Mouse (Mus musculus): ENCODE measurements at regions not wholly inside any gene's neighbourhood (a gene's known extent, or its start where the extent isn't known, plus 50 kb on each side); places are given as distances from the start of the nearest gene placed in this dataset.
A peak's percentile ranks its signal among the peaks of the same experiment; 100 is the strongest.

DNA sequence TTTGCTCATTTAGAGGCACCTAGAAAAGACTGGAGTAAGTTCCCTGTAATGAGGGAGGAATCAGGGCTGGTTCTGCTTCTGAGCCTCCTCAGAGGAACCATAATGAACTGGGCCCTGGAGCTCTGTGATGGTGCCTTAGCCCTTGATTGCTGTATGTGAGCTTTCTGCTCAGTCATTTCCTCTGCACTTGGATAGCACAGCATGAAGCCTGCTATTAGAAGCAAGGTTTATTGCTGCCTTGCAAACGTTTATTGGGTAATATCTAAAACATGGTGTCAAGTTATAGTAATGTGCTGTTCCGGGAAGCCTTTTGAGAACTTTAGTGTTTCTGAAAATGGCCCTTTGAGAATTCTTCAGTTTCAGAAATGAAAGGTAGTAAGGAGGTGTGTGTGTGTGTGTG, 201.5 kb downstream of the Lyplal1 start:
- Histone ChIP-seq H3K4me3 (ENCODE audit: insufficient read depth in 1 of 2, low read depth in 1 of 2, low read length in 2 of 2, poor library complexity in 1 of 2, severe bottlenecking in 1 of 2) (no peak overlapping the region), H3K9ac (ENCODE audit: insufficient read depth, low read depth, low read length, poor library complexity, severe bottlenecking) (no peak overlapping the region), H3K9me3 (ENCODE audit: control insufficient read depth, insufficient read depth, low read depth, low read length) (no peaks in the 10 kb centered on the region), H3K36me3 (ENCODE audit: control insufficient read depth, insufficient read depth, low read length, poor library complexity, severe bottlenecking) (no peaks in the 10 kb centered on the region), H3K27ac (ENCODE audit: insufficient read depth, low read depth, low read length, poor library complexity, severe bottlenecking) (no peak overlapping the region), H3K4me1 (ENCODE audit: control insufficient read depth in 2 of 2, insufficient read depth in 2 of 2, low read length in 2 of 2, poor library complexity in 1 of 2) (no peaks in the 10 kb centered on the region)
- DNase-seq (ENCODE audit: low read depth, low spot score): no peak
- TF ChIP-seq MAFK (IDR thresholded peaks at IDR 0.05; ENCODE audit: insufficient read depth, low read depth, low read length): no peak
- no peak for TF ChIP-seq ZNF384 (IDR thresholded peaks at IDR 0.05; ENCODE audit: low read depth, low read length)
- TF ChIP-seq HCFC1 (IDR thresholded peaks at IDR 0.05; ENCODE audit: borderline replicate concordance, insufficient read depth, low read length): no peak
- no peak for TF ChIP-seq ZC3H11A (IDR thresholded peaks at IDR 0.05; ENCODE audit: borderline replicate concordance, low read depth, low read length)
- TF ChIP-seq CHD2 (IDR thresholded peaks at IDR 0.05; ENCODE audit: low read depth, low read length): no peak
- in situ Hi-C loops (cut with MboI; ENCODE audit: low sequenced_read_pairs in 2 of 2, unreplicated experiment in 2 of 2): no loop called here

DNA sequence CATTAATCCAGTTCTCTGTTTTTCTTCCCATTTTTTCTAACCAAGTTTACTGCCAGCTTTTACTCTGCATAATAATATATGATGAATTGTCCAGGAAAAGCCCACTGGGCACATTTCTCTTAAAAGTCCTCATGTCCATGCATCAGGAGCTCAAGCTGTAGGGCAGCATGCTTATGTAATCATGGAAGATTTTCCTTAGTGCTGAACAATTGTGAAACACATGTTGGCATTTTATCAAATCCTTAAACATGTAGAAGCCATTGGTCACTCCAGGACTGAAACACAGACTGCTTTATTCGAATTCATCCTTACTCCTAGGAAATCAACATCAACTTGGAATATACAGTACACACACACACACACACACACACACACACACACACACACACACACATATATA, 198.4 kb downstream of the Lyplal1 start:
- no peak for TF ChIP-seq ZNF384 (IDR thresholded peaks at IDR 0.05; ENCODE audit: low read depth, low read length)
- TF ChIP-seq HCFC1 (IDR thresholded peaks at IDR 0.05; ENCODE audit: borderline replicate concordance, insufficient read depth, low read length): no peak
- no peak for TF ChIP-seq ZC3H11A (IDR thresholded peaks at IDR 0.05; ENCODE audit: borderline replicate concordance, low read depth, low read length)
- no peak for TF ChIP-seq MAFK (IDR thresholded peaks at IDR 0.05; ENCODE audit: insufficient read depth, low read depth, low read length)
- TF ChIP-seq CHD2 (IDR thresholded peaks at IDR 0.05; ENCODE audit: low read depth, low read length): no peak
- Histone ChIP-seq H3K4me3 (ENCODE audit: insufficient read depth in 1 of 2, low read depth in 1 of 2, low read length in 2 of 2, poor library complexity in 1 of 2, severe bottlenecking in 1 of 2) (no peak overlapping the region), H3K36me3 (ENCODE audit: control insufficient read depth, insufficient read depth, low read length, poor library complexity, severe bottlenecking) (no peaks in the 10 kb centered on the region), H3K9ac (ENCODE audit: insufficient read depth, low read depth, low read length, poor library complexity, severe bottlenecking) (no peak overlapping the region), H3K27ac (ENCODE audit: insufficient read depth, low read depth, low read length, poor library complexity, severe bottlenecking) (no peak overlapping the region), H3K9me3 (ENCODE audit: control insufficient read depth, insufficient read depth, low read depth, low read length) (no peaks in the 10 kb centered on the region), H3K4me1 (ENCODE audit: control insufficient read depth in 2 of 2, insufficient read depth in 2 of 2, low read length in 2 of 2, poor library complexity in 1 of 2) (no peaks in the 10 kb centered on the region)
- in situ Hi-C loops (cut with MboI; ENCODE audit: low sequenced_read_pairs in 2 of 2, unreplicated experiment in 2 of 2): no loop called here
- DNase-seq (ENCODE audit: low read depth, low spot score): no peak

DNA sequence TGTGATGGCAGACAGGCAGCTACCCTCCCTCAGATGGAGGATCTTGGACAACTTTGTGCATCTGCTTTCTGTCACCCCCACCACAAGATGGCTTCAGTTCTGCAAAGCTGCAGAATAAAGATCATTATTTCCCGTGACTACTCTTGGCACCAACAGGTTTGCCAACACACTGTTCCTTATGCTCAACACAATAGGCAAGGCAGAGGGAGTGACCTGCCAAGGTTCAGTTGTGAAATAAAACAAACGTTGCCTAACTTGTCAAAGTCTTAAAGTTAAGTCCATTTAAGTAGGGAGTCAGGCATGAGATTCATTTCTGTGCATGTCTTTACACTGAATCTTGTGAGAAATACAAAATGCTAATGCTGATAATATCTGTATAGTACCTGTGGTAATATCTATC, 193.4 kb downstream of the Lyplal1 start:
- no peak overlapping the region for H3K27ac ChIP-seq (ENCODE audit: insufficient read depth, low read depth, low read length, poor library complexity, severe bottlenecking)
- no peaks in the 10 kb centered on the region for H3K36me3 ChIP-seq (ENCODE audit: control insufficient read depth, insufficient read depth, low read length, poor library complexity, severe bottlenecking)

DNA sequence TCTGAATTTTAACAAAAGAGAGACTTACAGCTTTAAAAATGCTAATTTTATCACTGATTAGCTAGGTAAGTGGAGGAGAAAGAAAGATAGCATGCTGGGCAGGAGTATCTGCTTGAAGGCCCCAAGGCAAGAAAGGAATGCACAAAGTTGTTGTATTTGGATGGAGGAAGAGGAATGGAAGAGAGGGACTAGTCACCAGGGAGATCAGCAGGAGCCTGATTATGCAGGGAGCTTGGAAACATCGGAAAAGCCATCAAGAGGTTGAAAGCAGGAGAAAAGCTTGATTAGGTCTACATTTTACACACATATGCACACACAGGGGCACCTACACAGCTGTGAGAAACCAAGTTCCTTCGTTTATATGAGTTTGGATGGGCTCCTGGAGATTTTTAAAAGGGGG, 188.1 kb downstream of the Lyplal1 start:
- Histone ChIP-seq H3K4me1 (ENCODE audit: control insufficient read depth in 2 of 2, insufficient read depth in 2 of 2, low read length in 2 of 2, poor library complexity in 1 of 2) (peaks cover 0 to 2% of the 10 kb centered on the region in 2 experiments; a peak in 1 of 4 replicates), H3K4me3 (ENCODE audit: insufficient read depth in 1 of 2, low read depth in 1 of 2, low read length in 2 of 2, poor library complexity in 1 of 2, severe bottlenecking in 1 of 2) (no peak overlapping the region), H3K27ac (ENCODE audit: insufficient read depth, low read depth, low read length, poor library complexity, severe bottlenecking) (no peak overlapping the region), H3K36me3 (ENCODE audit: control insufficient read depth, insufficient read depth, low read length, poor library complexity, severe bottlenecking) (no peaks in the 10 kb centered on the region), H3K9me3 (ENCODE audit: control insufficient read depth, insufficient read depth, low read depth, low read length) (no peaks in the 10 kb centered on the region), H3K9ac (ENCODE audit: insufficient read depth, low read depth, low read length, poor library complexity, severe bottlenecking) (no peak overlapping the region)
- DNase-seq (ENCODE audit: low read depth, low spot score): no peak
- in situ Hi-C loops (cut with MboI; ENCODE audit: low sequenced_read_pairs in 2 of 2, unreplicated experiment in 2 of 2): no loop called here
- TF ChIP-seq ZNF384 (IDR thresholded peaks at IDR 0.05; ENCODE audit: low read depth, low read length) (no peak), CHD2 (IDR thresholded peaks at IDR 0.05; ENCODE audit: low read depth, low read length) (no peak), MAFK (IDR thresholded peaks at IDR 0.05; ENCODE audit: insufficient read depth, low read depth, low read length) (no peak), HCFC1 (IDR thresholded peaks at IDR 0.05; ENCODE audit: borderline replicate concordance, insufficient read depth, low read length) (no peak), ZC3H11A (IDR thresholded peaks at IDR 0.05; ENCODE audit: borderline replicate concordance, low read depth, low read length) (no peak)

More for the DNA sequence above, 193.4 kb downstream of the Lyplal1 start:
- in situ Hi-C loops (cut with MboI; ENCODE audit: low sequenced_read_pairs in 2 of 2, unreplicated experiment in 2 of 2): no loop called here
- Histone ChIP-seq H3K9ac (ENCODE audit: insufficient read depth, low read depth, low read length, poor library complexity, severe bottlenecking) (no peak overlapping the region), H3K4me1 (ENCODE audit: control insufficient read depth in 2 of 2, insufficient read depth in 2 of 2, low read length in 2 of 2, poor library complexity in 1 of 2) (no peaks in the 10 kb centered on the region), H3K9me3 (ENCODE audit: control insufficient read depth, insufficient read depth, low read depth, low read length) (no peaks in the 10 kb centered on the region), H3K4me3 (ENCODE audit: insufficient read depth in 1 of 2, low read depth in 1 of 2, low read length in 2 of 2, poor library complexity in 1 of 2, severe bottlenecking in 1 of 2) (no peak overlapping the region)
- TF ChIP-seq ZC3H11A (IDR thresholded peaks at IDR 0.05; ENCODE audit: borderline replicate concordance, low read depth, low read length) (no peak), ZNF384 (IDR thresholded peaks at IDR 0.05; ENCODE audit: low read depth, low read length) (no peak), CHD2 (IDR thresholded peaks at IDR 0.05; ENCODE audit: low read depth, low read length) (no peak), HCFC1 (IDR thresholded peaks at IDR 0.05; ENCODE audit: borderline replicate concordance, insufficient read depth, low read length) (no peak)
- no peak for DNase-seq (ENCODE audit: low read depth, low spot score)

DNA sequence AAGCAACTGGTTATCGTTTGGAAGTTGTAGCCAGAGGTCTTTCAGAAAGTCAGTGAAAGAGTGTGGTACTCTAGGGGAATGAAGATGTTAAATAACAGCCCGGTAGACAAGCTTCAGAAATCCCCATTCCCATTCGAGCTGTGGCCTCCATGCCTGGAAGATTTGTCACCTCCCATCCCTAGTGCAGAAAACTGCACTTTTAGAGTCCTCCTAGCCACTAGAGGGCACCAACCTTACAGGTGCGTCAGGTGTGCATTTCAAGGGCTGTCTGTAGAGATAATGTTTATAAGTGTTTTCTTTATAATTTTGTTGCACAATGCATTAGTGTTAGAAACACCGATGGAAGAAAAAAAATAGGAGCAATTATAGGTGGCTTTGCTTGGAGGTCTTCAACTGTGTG, 187.3 kb downstream of the Lyplal1 start:
- TF ChIP-seq HCFC1 (IDR thresholded peaks at IDR 0.05; ENCODE audit: borderline replicate concordance, insufficient read depth, low read length): no peak
- TF ChIP-seq ZC3H11A (IDR thresholded peaks at IDR 0.05; ENCODE audit: borderline replicate concordance, low read depth, low read length): 0 out of 2 replicates have a peak, but pooled peaks have one; percentile 5
- TF ChIP-seq MAFK (IDR thresholded peaks at IDR 0.05; ENCODE audit: insufficient read depth, low read depth, low read length): no peak
- Histone ChIP-seq H3K9ac (ENCODE audit: insufficient read depth, low read depth, low read length, poor library complexity, severe bottlenecking) (no peak overlapping the region), H3K4me3 (ENCODE audit: insufficient read depth in 1 of 2, low read depth in 1 of 2, low read length in 2 of 2, poor library complexity in 1 of 2, severe bottlenecking in 1 of 2) (no peak overlapping the region), H3K4me1 (ENCODE audit: control insufficient read depth in 2 of 2, insufficient read depth in 2 of 2, low read length in 2 of 2, poor library complexity in 1 of 2) (peaks cover 0 to 2% of the 10 kb centered on the region in 2 experiments; a peak in 1 of 4 replicates), H3K36me3 (ENCODE audit: control insufficient read depth, insufficient read depth, low read length, poor library complexity, severe bottlenecking) (no peaks in the 10 kb centered on the region), H3K27ac (ENCODE audit: insufficient read depth, low read depth, low read length, poor library complexity, severe bottlenecking) (no peak overlapping the region), H3K9me3 (ENCODE audit: control insufficient read depth, insufficient read depth, low read depth, low read length) (no peaks in the 10 kb centered on the region)
- DNase-seq (ENCODE audit: low read depth, low spot score): peak; percentile 31
- in situ Hi-C loops (cut with MboI; ENCODE audit: low sequenced_read_pairs in 2 of 2, unreplicated experiment in 2 of 2): no loop called here
